Mouse (Mus musculus) liver, postnatal 0 days (tissue): ENCODE data around the gene Nf2.

ENCODE experiments used
- CTCF ChIP-seq: sonication (generic); IDR thresholded peaks from 2 replicates; pipeline ENCODE4 v1.5.1; 2016; ENCODE audit warnings: antibody characterized with exemption, low read depth
- EP300 ChIP-seq: IDR thresholded peaks from 2 replicates; pipeline ENCODE4 v1.6.1; 2016; ENCODE audit warnings: antibody characterized with exemption, low read depth, mild to moderate bottlenecking

GRCm38 (mm10) chr11:4826152-4826778, 23.1 kb downstream of the Nf2 start:
- no peak for TF ChIP-seq CTCF
- TF ChIP-seq EP300, result no peak
